Mouse (Mus musculus): ENCODE data around the gene Serpind1.

DNA sequence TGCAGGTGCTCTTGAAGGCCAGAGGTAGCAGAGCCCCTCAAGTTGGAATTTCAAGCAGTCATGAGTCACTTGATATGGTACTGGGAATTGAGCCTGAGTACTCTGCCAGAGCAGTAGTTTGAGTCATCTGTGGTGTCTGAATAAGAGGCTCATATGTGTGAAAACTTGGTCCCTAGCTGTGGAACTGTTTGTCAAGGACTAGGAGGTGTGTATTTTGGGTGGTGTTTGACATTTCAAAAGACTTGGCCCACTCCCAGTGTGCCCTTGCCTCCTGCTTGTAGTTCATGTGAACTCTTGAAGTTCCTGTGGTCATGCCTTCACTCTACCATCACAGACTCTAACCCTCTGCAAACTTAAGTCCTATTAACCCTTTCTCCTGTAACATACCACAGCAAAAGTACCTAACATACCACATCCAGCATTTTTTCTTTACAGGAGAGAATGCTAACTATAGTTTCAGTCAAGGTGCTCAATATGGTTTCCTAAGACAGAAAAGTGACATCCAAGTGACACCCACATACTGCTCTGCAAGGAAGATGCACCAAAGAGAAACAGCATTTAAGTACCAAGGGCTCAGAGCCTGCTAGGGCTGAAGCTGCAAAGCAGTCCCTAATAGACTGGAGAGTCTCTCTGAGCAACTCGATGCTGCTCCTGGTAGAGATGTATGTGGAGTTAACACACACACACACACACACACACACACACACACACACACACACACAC, 1.2 kb upstream of the Serpind1 start:
- TF ChIP-seq POLR2A (IDR thresholded peaks at IDR 0.05; ENCODE audit: insufficient read depth, low read depth, low read length) (no peak), CTCF (IDR thresholded peaks at IDR 0.05; ENCODE audit: insufficient read depth, low read depth, low read length) (no peak)
